1 mouse cellular context compared by ENCODE assay signal in the genomic region with DNA sequence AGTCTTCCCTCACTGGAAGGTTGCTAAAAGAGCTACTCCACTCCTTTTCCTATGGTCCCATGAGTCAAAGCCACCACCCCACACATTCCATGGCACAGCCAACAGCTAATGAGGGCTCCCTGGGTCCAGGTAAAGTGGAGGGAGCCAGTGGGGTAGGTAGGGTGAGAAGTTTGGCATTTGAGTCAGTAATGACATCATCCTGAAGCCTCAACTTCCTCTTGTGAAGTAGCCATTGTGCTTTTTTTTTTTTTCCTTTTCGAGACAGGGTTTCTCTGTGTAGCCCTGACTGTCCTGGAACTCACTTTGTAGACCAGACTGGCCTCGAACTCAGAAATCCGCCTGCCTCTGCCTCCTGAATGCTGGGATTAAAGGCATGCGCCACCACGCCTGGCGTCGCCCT.
TF ChIP-seq lines count a peak whose summit lies in the region.

No protein-coding gene starts in this region.

TF ChIP-seq in CH12.LX, 34 proteins besides CTCF, POLR2A, EP300 and RAD21:
- TF ChIP-seq JUN (IDR thresholded peaks at IDR 0.05; ENCODE audit: insufficient read depth, low read depth, low read length): peak; percentile 52
- TF ChIP-seq ZNF384 (IDR thresholded peaks at IDR 0.05; ENCODE audit: low read depth, low read length): peak; percentile 85
